Mouse (Mus musculus) lung, postnatal 0 days (tissue): ENCODE measurements around the gene Samd13.

Experiments used
- CTCF ChIP-seq: IDR thresholded peaks from 2 replicates; pipeline ENCODE4 v1.5.1; 2016; ENCODE audit warnings: antibody characterized with exemption, mild to moderate bottlenecking
- EP300 ChIP-seq: IDR thresholded peaks from 2 replicates; pipeline ENCODE4 v1.6.1; 2016; ENCODE audit warnings: antibody characterized with exemption, mild to moderate bottlenecking, control low read depth

DNA sequence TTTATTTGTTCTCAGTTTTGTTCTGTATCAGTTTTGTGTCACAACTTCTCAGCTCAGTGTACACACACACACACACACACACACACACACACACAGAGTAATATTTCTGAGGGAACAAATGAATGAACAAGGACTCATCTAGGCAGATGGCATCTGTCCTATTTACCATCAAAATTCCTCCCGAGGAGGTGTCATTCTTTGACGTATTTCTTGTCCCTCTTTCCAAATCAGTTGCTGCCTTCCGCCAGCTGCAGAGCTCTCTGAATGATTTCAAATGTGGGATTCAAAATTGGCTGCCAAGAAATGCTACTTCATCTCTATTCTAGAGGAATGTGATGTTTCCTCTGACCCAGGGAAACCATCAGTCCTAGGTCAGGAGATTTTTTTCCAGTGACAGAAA lies 37.6 kb upstream of the Samd13 start:
- TF ChIP-seq CTCF (no peak), EP300 (no peak)
